Mouse (Mus musculus): ENCODE results near the gene Zfyve28. TPM values are rescaled to one million over a fixed set of nuclear protein-coding genes. Genes with fewer than 3 reads are reported as not detected.
A peak's percentile ranks its signal among the peaks of the same experiment; 100 is the strongest.

Gene Zfyve28
- polyA plus RNA-seq, 1 experiment, result 2.8 TPM

GRCm38 (mm10) chr5:34168950-34169891, 119.0 kb downstream of the Zfyve28 start, which contains the start of the genes Poln and Haus3:
Gene Poln (minus strand): TSS chr5:34169448.
Gene Haus3 (minus strand): TSS chr5:34169527.
- Histone ChIP-seq H3K27me3 (ENCODE audit: control insufficient read depth, insufficient read depth, low read length, poor library complexity, severe bottlenecking) (no peaks in the 10 kb centered on the region), H3K4me3 (ENCODE audit: low read depth, low read length) (peak within 1 kb of the TSS; percentile 74), H3K9me3 (replicated peaks; ENCODE audit: control insufficient read depth, insufficient read depth, low read length, poor library complexity, severe bottlenecking) (no peaks in the 10 kb centered on the region), H3K9ac (ENCODE audit: low read depth, poor library complexity, severe bottlenecking) (peak within 1 kb of the TSS; percentile 71), H3K4me1 (ENCODE audit: control insufficient read depth, insufficient read depth, low read length) (no peaks in the 10 kb centered on the region), H3K36me3 (ENCODE audit: control insufficient read depth, insufficient read depth, low read length, poor library complexity, severe bottlenecking) (0 out of 2 replicates have a peak, but pooled peaks cover 2% of the 10 kb centered on the region), H3K27ac (ENCODE audit: insufficient read depth, low read length) (peak within 1 kb of the TSS; percentile 71)
- TF ChIP-seq POLR2A (IDR thresholded peaks at IDR 0.05; ENCODE audit: insufficient read depth, low read length) (peak; percentile 88), CTCF (IDR thresholded peaks at IDR 0.05; ENCODE audit: low read depth, low read length) (no peak), EP300 (IDR thresholded peaks at IDR 0.05; ENCODE audit: insufficient read depth, low read depth, low read length) (0 out of 2 replicates have a peak, but pooled peaks have one; percentile 40)

- H3K9ac ChIP-seq (ENCODE audit: low read depth, poor library complexity, severe bottlenecking), result no peak overlapping the region
- no peaks in the 10 kb centered on the region for H3K27me3 ChIP-seq (ENCODE audit: control insufficient read depth, insufficient read depth, low read length, poor library complexity, severe bottlenecking)
- H3K4me3 ChIP-seq (ENCODE audit: low read depth, low read length), result no peak overlapping the region
- H3K4me1 ChIP-seq (ENCODE audit: control insufficient read depth, insufficient read depth, low read length), result no peaks in the 10 kb centered on the region
- H3K36me3 ChIP-seq (ENCODE audit: control insufficient read depth, insufficient read depth, low read length, poor library complexity, severe bottlenecking), result peaks cover 7% of the 10 kb centered on the region
- H3K9me3 ChIP-seq (replicated peaks; ENCODE audit: control insufficient read depth, insufficient read depth, low read length, poor library complexity, severe bottlenecking), result no peaks in the 10 kb centered on the region
- H3K27ac ChIP-seq (ENCODE audit: insufficient read depth, low read length), result no peak overlapping the region
- TF ChIP-seq EP300 (IDR thresholded peaks at IDR 0.05; ENCODE audit: insufficient read depth, low read depth, low read length) (no peak), POLR2A (IDR thresholded peaks at IDR 0.05; ENCODE audit: insufficient read depth, low read length) (no peak), CTCF (IDR thresholded peaks at IDR 0.05; ENCODE audit: low read depth, low read length) (no peak)
These were observed 120.4 kb downstream of the Zfyve28 start for GRCm38 (mm10) chr5:34167857-34168256.

- Histone ChIP-seq H3K27me3 (ENCODE audit: control insufficient read depth, insufficient read depth, low read length, poor library complexity, severe bottlenecking) (no peaks in the 10 kb centered on the region), H3K4me3 (ENCODE audit: low read depth, low read length) (no peak overlapping the region), H3K9me3 (replicated peaks; ENCODE audit: control insufficient read depth, insufficient read depth, low read length, poor library complexity, severe bottlenecking) (no peaks in the 10 kb centered on the region), H3K9ac (ENCODE audit: low read depth, poor library complexity, severe bottlenecking) (no peak overlapping the region), H3K4me1 (ENCODE audit: control insufficient read depth, insufficient read depth, low read length) (no peaks in the 10 kb centered on the region), H3K27ac (ENCODE audit: insufficient read depth, low read length) (no peak overlapping the region), H3K36me3 (ENCODE audit: control insufficient read depth, insufficient read depth, low read length, poor library complexity, severe bottlenecking) (peaks cover 7% of the 10 kb centered on the region)
- TF ChIP-seq EP300 (IDR thresholded peaks at IDR 0.05; ENCODE audit: insufficient read depth, low read depth, low read length) (no peak), CTCF (IDR thresholded peaks at IDR 0.05; ENCODE audit: low read depth, low read length) (no peak), POLR2A (IDR thresholded peaks at IDR 0.05; ENCODE audit: insufficient read depth, low read length) (no peak)
These were observed 122.5 kb downstream of the Zfyve28 start for GRCm38 (mm10) chr5:34165793-34166192.

GRCm38 (mm10) chr5:34148476-34148875, 139.8 kb downstream of the Zfyve28 start:
- Histone ChIP-seq H3K36me3 (ENCODE audit: control insufficient read depth, insufficient read depth, low read length, poor library complexity, severe bottlenecking) (no peaks in the 10 kb centered on the region), H3K27ac (ENCODE audit: insufficient read depth, low read length) (no peak overlapping the region)

GRCm38 (mm10) chr5:34147554-34147953, 140.7 kb downstream of the Zfyve28 start:
- no peaks in the 10 kb centered on the region for H3K27me3 ChIP-seq (ENCODE audit: control insufficient read depth, insufficient read depth, low read length, poor library complexity, severe bottlenecking)
- peaks cover 10% of the 10 kb centered on the region for H3K9me3 ChIP-seq (replicated peaks; ENCODE audit: control insufficient read depth, insufficient read depth, low read length, poor library complexity, severe bottlenecking)
- H3K27ac ChIP-seq (ENCODE audit: insufficient read depth, low read length), result no peak overlapping the region
- H3K36me3 ChIP-seq (ENCODE audit: control insufficient read depth, insufficient read depth, low read length, poor library complexity, severe bottlenecking), result no peaks in the 10 kb centered on the region
- H3K9ac ChIP-seq (ENCODE audit: low read depth, poor library complexity, severe bottlenecking), result no peak overlapping the region
- no peaks in the 10 kb centered on the region for H3K4me1 ChIP-seq (ENCODE audit: control insufficient read depth, insufficient read depth, low read length)
- no peak for TF ChIP-seq POLR2A (IDR thresholded peaks at IDR 0.05; ENCODE audit: insufficient read depth, low read length)
- no peak for TF ChIP-seq EP300 (IDR thresholded peaks at IDR 0.05; ENCODE audit: insufficient read depth, low read depth, low read length)
- no peak for TF ChIP-seq CTCF (IDR thresholded peaks at IDR 0.05; ENCODE audit: low read depth, low read length)
- no peak overlapping the region for H3K4me3 ChIP-seq (ENCODE audit: low read depth, low read length)

More at GRCm38 (mm10) chr5:34148476-34148875, 139.8 kb downstream of the Zfyve28 start:
- peaks cover 10% of the 10 kb centered on the region for H3K9me3 ChIP-seq (replicated peaks; ENCODE audit: control insufficient read depth, insufficient read depth, low read length, poor library complexity, severe bottlenecking)
- H3K4me3 ChIP-seq (ENCODE audit: low read depth, low read length), result no peak overlapping the region
- no peaks in the 10 kb centered on the region for H3K27me3 ChIP-seq (ENCODE audit: control insufficient read depth, insufficient read depth, low read length, poor library complexity, severe bottlenecking)
- H3K9ac ChIP-seq (ENCODE audit: low read depth, poor library complexity, severe bottlenecking), result no peak overlapping the region
- no peaks in the 10 kb centered on the region for H3K4me1 ChIP-seq (ENCODE audit: control insufficient read depth, insufficient read depth, low read length)
- TF ChIP-seq CTCF (IDR thresholded peaks at IDR 0.05; ENCODE audit: low read depth, low read length) (no peak), EP300 (IDR thresholded peaks at IDR 0.05; ENCODE audit: insufficient read depth, low read depth, low read length) (no peak), POLR2A (IDR thresholded peaks at IDR 0.05; ENCODE audit: insufficient read depth, low read length) (no peak)

Other genes starting within 250 kb of the Zfyve28 start
- gene Poln, start 119.0 kb downstream of the Zfyve28 start, polyA plus RNA-seq (2011; ENCODE audit: insufficient read depth, insufficient read length, low read depth, missing spikeins), result 1.4 and 1.5 TPM in 2 replicates
- gene Haus3, start 118.9 kb downstream of the Zfyve28 start, polyA plus RNA-seq (2011; ENCODE audit: insufficient read depth, insufficient read length, low read depth, missing spikeins), result 43.2 and 47.6 TPM in 2 replicates
- 4.3 and 6.5 TPM in 2 replicates for gene Mxd4, start 100.7 kb downstream of the Zfyve28 start, polyA plus RNA-seq (2011; ENCODE audit: insufficient read depth, insufficient read length, low read depth, missing spikeins)
- not detected in 2 replicates for gene Cfap99, start 151 bp upstream of the Zfyve28 start, polyA plus RNA-seq (2011; ENCODE audit: insufficient read depth, insufficient read length, low read depth, missing spikeins)
- gene Rnf4, start 47.8 kb upstream of the Zfyve28 start, polyA plus RNA-seq (2011; ENCODE audit: insufficient read depth, insufficient read length, low read depth, missing spikeins), result 210 and 215 TPM in 2 replicates
- gene Fam193a, start 81.5 kb upstream of the Zfyve28 start, polyA plus RNA-seq (2011; ENCODE audit: insufficient read depth, insufficient read length, low read depth, missing spikeins), result 38.3 and 40.2 TPM in 2 replicates
- 10.1 and 14.0 TPM in 2 replicates for gene Tnip2, start 225.5 kb upstream of the Zfyve28 start, polyA plus RNA-seq (2011; ENCODE audit: insufficient read depth, insufficient read length, low read depth, missing spikeins)
- gene Sh3bp2, start 237.4 kb upstream of the Zfyve28 start, polyA plus RNA-seq (2011; ENCODE audit: insufficient read depth, insufficient read length, low read depth, missing spikeins), result 2.6 and 2.8 TPM in 2 replicates